Mouse (Mus musculus) limb, embryonic 11.5 days (tissue): ENCODE measurements around the gene Runx1. TPM values are rescaled to one million over a fixed set of nuclear protein-coding genes. Genes with fewer than 3 reads are reported as not detected.

Experiments used
- ATAC-seq: fragments of 200-750 bp; cut with Nextera tagmentation; 2 replicates; pipeline ENCODE4 v1.8.0; 2017; ENCODE audit warnings: low read depth; ENCODE audit not compliant: insufficient number of reproducible peaks, low FRiP score, low TSS enrichment
- DNase-seq: peaks from one replicate; pipeline ENCODE4 v3.0.0-alpha.2; 2015; ENCODE audit warnings: low spot score
- H3K27ac ChIP-seq: fragments of 300-500 bp; sonication (generic); replicated peaks from 2 replicates; pipeline ENCODE4 v1.5.1; 2014; ENCODE audit warnings: low read depth, mild to moderate bottlenecking, low read length
- H3K27me3 ChIP-seq: fragments of 300-500 bp; sonication (generic); 2 replicates; pipeline ENCODE4 v1.6.1; 2014; ENCODE audit warnings: mild to moderate bottlenecking, low read length, mixed read lengths; ENCODE audit not compliant: control insufficient read depth, insufficient read depth
- H3K36me3 ChIP-seq: fragments of 300-500 bp; sonication (generic); 2 replicates; pipeline ENCODE4 v1.6.1; 2014; ENCODE audit warnings: mild to moderate bottlenecking, low read length, moderate library complexity, mixed read lengths; ENCODE audit not compliant: control insufficient read depth, insufficient read depth
- H3K4me1 ChIP-seq: fragments of 300-500 bp; sonication (generic); 2 replicates; pipeline ENCODE4 v1.6.1; 2014; ENCODE audit warnings: low read length, mixed read lengths; ENCODE audit not compliant: control insufficient read depth, insufficient read depth
- H3K4me2 ChIP-seq: fragments of 300-500 bp; sonication (generic); 2 replicates; pipeline ENCODE4 v1.6.1; 2014; ENCODE audit warnings: low read depth, mild to moderate bottlenecking, moderate library complexity; ENCODE audit not compliant: severe bottlenecking
- H3K4me3 ChIP-seq: fragments of 300-500 bp; sonication (generic); 2 replicates; pipeline ENCODE4 v1.5.1; 2014; ENCODE audit warnings: low read depth, low read length
- H3K9ac ChIP-seq: fragments of 300-500 bp; sonication (generic); 2 replicates; pipeline ENCODE4 v1.6.1; 2014; ENCODE audit warnings: mild to moderate bottlenecking, low read length
- H3K9me3 ChIP-seq: fragments of 300-500 bp; sonication (generic); 2 replicates; pipeline ENCODE4 v1.6.1; 2016; ENCODE audit warnings: low read length; ENCODE audit not compliant: control insufficient read depth
- WGBS: fragments of 180-500 bp; shearing (Covaris S2); extraction: QIAGEN DNeasy Blood & Tissue Kit; methylation state at CpG from one replicate; pipeline ENCODE4 v1.1.7; 2014; 5-methylcytosine and 5-hydroxymethylcytosine counted together
- polyA plus RNA-seq: library from polyadenylated mRNA; unstranded; fragments of >200 nt; fragmentation: Nextera tagmentation; extraction: Ambion mirVana; gene quantifications from 2 replicates; pipeline ENCODE4 v1.2.1, GENCODE M21; 2014

Runx1 gene
- polyA plus RNA-seq, 1 experiment from 2014 or later, result 2.7 TPM

DNA sequence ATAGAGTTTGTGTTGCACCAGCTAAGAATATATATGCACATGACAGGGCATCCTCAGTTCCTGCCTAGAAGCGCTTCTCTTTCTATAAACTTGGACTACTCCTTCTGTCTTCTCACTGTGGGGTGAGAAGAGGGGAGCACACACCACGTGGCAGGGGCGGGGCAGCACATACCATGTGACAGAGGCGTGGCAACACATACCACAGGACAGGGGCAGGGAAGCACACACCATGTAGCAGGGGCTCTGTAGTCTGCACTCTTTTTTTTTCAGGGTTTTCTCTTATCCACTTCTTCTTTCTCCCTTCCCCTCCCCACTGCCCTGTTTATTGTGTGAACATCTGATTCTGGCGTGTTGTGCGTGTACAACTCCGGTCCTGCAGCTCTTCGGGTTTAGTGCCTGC is 186.9 kb downstream of the Runx1 start:
- Histone ChIP-seq H3K4me3 (no peak overlapping the region), H3K27ac (no peak overlapping the region), H3K4me2 (no peak overlapping the region), H3K36me3 (no peaks in the 10 kb centered on the region), H3K9me3 (no peaks in the 10 kb centered on the region), H3K27me3 (no peaks in the 10 kb centered on the region), H3K4me1 (peaks cover 2% of the 10 kb centered on the region; the same call in 1 of the 2 replicates), H3K9ac (no peak overlapping the region)
- DNase-seq (no peak), ATAC-seq (no peak)
- 86% methylated on average over 8 of the region's 8 CpGs for WGBS

DNA sequence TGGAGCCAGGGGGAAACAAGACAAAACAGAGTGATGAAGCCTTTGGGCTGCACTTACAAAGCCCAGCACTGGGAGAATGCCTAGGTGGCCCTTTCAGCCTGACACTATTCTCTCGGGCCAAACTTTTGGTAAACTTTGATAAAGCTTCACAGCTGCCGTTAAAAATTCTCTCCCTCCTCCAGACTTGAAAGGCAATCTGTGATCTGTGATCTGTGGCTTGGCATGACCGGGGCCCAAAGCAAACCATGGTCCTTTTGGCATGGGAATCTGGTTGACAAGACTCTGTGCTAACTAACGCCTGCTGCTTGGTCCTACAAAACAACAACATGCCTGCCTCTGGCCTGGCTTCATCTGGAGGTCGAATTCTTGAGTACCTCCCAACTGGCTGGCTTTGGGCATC is 188.9 kb downstream of the Runx1 start:
- Histone ChIP-seq H3K27me3 (no peaks in the 10 kb centered on the region), H3K9ac (no peak overlapping the region), H3K27ac (no peak overlapping the region), H3K36me3 (no peaks in the 10 kb centered on the region), H3K4me2 (no peak overlapping the region), H3K4me3 (no peak overlapping the region), H3K4me1 (peaks cover 6% of the 10 kb centered on the region), H3K9me3 (no peaks in the 10 kb centered on the region)
- ATAC-seq (no peak), DNase-seq (no peak)
- WGBS, result 70% methylated on average over 5 of the region's 5 CpGs

DNA sequence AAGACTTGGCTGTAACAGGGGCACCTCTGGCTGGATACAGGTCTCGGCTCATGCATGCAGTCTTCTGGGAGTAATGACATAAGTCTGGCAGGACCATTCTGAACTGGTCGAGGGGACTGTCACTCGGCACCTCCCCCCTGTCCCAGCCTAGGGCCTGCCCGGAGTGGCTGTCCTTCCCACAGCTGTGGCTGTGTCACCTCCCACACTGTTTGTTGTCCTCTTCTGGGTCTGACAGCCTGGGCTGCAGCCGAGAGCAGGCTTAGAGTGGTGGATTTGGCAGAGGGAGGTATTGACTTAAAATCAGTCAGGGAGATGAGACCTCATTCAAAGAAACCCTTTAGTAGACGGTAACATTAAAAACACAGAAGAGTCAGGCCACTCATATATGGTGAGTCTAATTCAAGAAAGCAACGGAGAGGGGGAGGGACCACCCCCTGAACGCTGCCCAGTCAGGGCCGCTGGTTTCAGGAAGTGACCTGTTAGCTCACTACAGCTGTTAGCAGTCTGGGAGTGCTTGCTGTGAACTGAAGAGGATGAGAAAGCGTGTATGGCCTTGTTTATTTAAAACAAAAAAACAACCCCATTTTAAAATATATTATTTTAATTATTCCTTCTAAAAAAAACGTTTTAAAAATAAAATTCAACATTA is 193.7 kb downstream of the Runx1 start:
- ATAC-seq (peak; percentile 40; the same call in 1 of the 2 replicates), DNase-seq (no peak)
- H3K4me2 ChIP-seq, result no peak overlapping the region; the same call in 1 of the 2 replicates
- no peaks in the 10 kb centered on the region for H3K9me3 ChIP-seq
- H3K9ac ChIP-seq, result no peak overlapping the region
- no peak overlapping the region for H3K27ac ChIP-seq
- H3K4me3 ChIP-seq, result no peak overlapping the region
- 0 out of 2 replicates have a peak, but pooled peaks cover 4% of the 10 kb centered on the region for H3K27me3 ChIP-seq
- peaks cover 29% of the 10 kb centered on the region for H3K4me1 ChIP-seq
- 10% methylated on average over 11 of the region's 11 CpGs for WGBS
- H3K36me3 ChIP-seq, result no peaks in the 10 kb centered on the region

DNA sequence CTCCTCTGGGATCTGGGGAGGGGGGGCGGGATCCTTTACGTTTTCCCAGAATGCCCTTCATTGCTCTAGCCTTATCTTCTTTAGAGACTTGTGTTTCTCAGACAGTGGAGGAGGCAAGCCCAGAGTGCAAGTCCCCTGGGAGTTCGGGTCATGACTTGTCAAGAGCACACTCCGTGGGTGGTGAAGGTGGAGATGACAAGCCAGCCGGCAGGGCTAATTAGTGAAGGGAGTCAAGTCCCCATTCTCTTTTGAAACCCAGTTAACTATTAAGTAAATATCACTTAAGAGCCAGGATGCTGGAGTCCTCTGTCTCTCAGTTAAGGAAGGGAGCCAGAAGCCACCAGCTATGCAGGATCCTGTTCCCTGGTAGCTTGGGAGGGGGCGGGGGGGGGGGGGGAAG is 194.3 kb downstream of the Runx1 start:
- 0 out of 2 replicates have a peak, but pooled peaks cover 4% of the 10 kb centered on the region for H3K27me3 ChIP-seq
- ATAC-seq, result no peak
- H3K9ac ChIP-seq, result no peak overlapping the region
- 16% methylated on average over 6 of the region's 6 CpGs for WGBS
- no peak overlapping the region for H3K27ac ChIP-seq
- DNase-seq, result no peak
- no peaks in the 10 kb centered on the region for H3K36me3 ChIP-seq
- no peaks in the 10 kb centered on the region for H3K9me3 ChIP-seq
- H3K4me2 ChIP-seq, result no peak overlapping the region
- no peak overlapping the region for H3K4me3 ChIP-seq
- H3K4me1 ChIP-seq, result peaks cover 33% of the 10 kb centered on the region

DNA sequence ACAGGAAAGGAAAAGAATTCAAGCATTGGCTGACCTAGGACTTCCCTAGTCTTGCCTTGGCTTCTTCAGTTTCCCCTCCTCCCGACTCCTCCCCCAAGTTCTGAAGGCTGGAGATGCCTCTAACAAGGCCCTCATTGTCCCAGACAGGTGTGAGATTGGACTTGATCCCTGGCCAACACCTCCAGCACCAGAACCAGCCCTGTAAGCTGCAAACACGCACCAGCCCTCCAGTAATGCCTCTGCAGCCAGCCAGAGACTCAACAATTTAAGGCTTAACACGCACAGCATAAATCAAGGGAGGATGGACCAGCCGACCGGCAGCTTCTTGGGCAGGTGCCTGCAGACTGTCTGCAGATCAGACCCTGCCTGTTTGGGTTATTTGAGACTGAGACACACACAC is 195.0 kb downstream of the Runx1 start:
- no peak overlapping the region for H3K9ac ChIP-seq
- H3K4me3 ChIP-seq, result no peak overlapping the region
- 0 out of 2 replicates have a peak, but pooled peaks cover 4% of the 10 kb centered on the region for H3K27me3 ChIP-seq
- no peak overlapping the region for H3K27ac ChIP-seq
- no peak for DNase-seq
- peaks cover 36% of the 10 kb centered on the region for H3K4me1 ChIP-seq
- H3K4me2 ChIP-seq, result no peak overlapping the region
- H3K36me3 ChIP-seq, result no peaks in the 10 kb centered on the region
- 61% methylated on average over 5 of the region's 5 CpGs for WGBS
- no peaks in the 10 kb centered on the region for H3K9me3 ChIP-seq
- no peak for ATAC-seq

DNA sequence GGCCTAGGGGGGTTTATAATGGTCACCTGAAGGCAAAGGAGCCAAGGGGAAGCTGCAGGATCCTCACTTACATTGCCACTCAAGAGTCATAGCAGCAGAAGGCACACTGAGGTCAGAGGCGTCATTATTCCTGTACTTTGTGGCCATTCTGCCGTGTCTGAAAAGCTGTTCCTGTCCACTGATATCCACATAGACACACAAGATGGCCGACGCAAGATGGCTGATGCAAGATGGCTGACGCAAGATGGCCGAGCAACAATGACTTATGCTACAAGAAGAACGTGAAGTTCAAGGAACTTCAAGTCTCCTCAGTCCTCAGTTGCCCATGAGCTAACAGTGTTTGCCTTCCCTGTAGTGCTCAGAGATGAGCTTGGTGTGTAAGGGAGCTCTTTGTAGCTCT is 196.1 kb downstream of the Runx1 start:
- 95% methylated on average over 7 of the region's 7 CpGs for WGBS
- H3K4me3 ChIP-seq, result no peak overlapping the region
- no peak overlapping the region for H3K9ac ChIP-seq
- 0 out of 2 replicates have a peak, but pooled peaks cover 4% of the 10 kb centered on the region for H3K27me3 ChIP-seq
- ATAC-seq (no peak), DNase-seq (no peak)
- H3K36me3 ChIP-seq, result no peaks in the 10 kb centered on the region
- no peak overlapping the region for H3K4me2 ChIP-seq
- H3K4me1 ChIP-seq, result peaks cover 36% of the 10 kb centered on the region
- H3K9me3 ChIP-seq, result no peaks in the 10 kb centered on the region
- H3K27ac ChIP-seq, result no peak overlapping the region

DNA sequence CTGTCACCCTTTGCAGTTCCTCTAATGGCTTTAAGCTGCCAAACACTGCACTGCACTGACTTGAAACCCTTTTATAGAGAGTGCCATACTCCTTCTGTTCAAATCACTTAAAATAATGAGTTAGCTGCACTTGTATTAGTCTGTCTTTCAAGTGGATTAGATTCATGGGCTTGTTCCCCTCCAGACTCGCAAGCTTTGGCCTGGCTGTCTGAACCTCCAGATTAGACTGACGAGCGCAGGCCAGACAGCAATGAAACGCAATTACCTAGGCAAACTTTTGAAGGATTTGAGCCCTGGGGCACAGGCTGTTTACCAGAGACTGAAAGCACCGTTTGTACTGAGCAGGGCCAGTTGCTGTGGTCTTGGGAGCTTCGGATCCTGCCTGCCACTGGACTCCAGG is 198.7 kb downstream of the Runx1 start:
- H3K27me3 ChIP-seq, result 0 out of 2 replicates have a peak, but pooled peaks cover 4% of the 10 kb centered on the region
- peak overlapping the region; percentile 64 for H3K27ac ChIP-seq
- DNase-seq, result peak; percentile 68
- H3K4me1 ChIP-seq, result peaks cover 35% of the 10 kb centered on the region
- no peak overlapping the region for H3K9ac ChIP-seq
- no peaks in the 10 kb centered on the region for H3K36me3 ChIP-seq
- H3K4me2 ChIP-seq, result no peak overlapping the region
- no peaks in the 10 kb centered on the region for H3K9me3 ChIP-seq
- 8% methylated on average over 6 of the region's 6 CpGs for WGBS
- ATAC-seq, result no peak
- H3K4me3 ChIP-seq, result no peak overlapping the region

DNA sequence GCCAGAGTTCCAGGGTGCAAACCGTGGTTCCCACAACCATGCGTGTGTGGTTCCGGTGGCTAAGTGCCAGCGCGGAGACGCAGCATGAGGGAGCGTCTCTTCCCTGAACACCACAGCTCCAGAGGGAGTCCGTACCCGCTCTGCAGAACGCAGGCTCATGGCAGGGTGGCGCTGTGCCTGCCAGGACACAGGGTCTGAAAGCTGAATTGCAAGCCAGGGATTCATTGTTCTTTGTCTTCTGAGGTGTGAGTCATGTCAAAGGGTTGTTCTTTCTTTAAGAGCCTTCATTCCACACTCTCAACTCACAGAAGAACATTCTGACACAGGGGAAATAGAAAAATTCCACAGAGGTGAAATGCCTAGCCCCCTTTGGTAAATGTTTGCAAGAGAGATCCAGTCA is 202.0 kb downstream of the Runx1 start:
- WGBS, result 90% methylated on average over 11 of the region's 11 CpGs
- ATAC-seq, result no peak
- H3K27me3 ChIP-seq, result no peaks in the 10 kb centered on the region
- H3K36me3 ChIP-seq, result no peaks in the 10 kb centered on the region
- H3K4me1 ChIP-seq, result peaks cover 29% of the 10 kb centered on the region
- no peak overlapping the region for H3K27ac ChIP-seq
- no peak overlapping the region for H3K4me2 ChIP-seq
- no peak overlapping the region for H3K9ac ChIP-seq
- no peak overlapping the region for H3K4me3 ChIP-seq
- no peaks in the 10 kb centered on the region for H3K9me3 ChIP-seq
- DNase-seq, result no peak

DNA sequence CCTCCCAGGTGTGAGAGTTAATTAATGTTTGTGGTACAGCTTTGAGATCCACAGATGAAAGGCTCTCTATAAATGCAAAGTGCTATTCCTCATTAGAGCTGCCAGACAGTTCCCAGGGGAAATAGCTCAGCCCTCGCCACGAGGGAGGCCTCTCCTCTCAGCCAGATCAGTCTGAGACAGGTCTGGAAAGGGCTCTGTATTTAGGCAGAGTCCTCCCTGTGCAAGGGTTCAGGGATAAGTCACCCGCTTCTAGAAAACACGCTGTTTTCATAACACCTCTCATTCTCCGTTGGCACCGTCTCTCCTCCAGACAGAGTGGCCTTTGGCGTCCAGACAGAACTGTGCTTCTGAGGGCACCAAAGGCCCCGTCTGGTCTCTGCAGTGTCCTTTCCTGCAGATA is 204.1 kb downstream of the Runx1 start:
- no peak overlapping the region for H3K4me2 ChIP-seq
- no peaks in the 10 kb centered on the region for H3K27me3 ChIP-seq
- peaks cover 16% of the 10 kb centered on the region for H3K4me1 ChIP-seq
- H3K36me3 ChIP-seq, result no peaks in the 10 kb centered on the region
- H3K4me3 ChIP-seq, result no peak overlapping the region
- WGBS, result 43% methylated on average over 8 of the region's 8 CpGs
- no peak overlapping the region for H3K9ac ChIP-seq
- DNase-seq (no peak), ATAC-seq (no peak)
- H3K27ac ChIP-seq, result no peak overlapping the region
- H3K9me3 ChIP-seq, result no peaks in the 10 kb centered on the region
